Mouse (Mus musculus): ENCODE data around the gene Fbxo21. TPM values are rescaled to one million over a fixed set of nuclear protein-coding genes. Genes with fewer than 3 reads are reported as not detected.

Gene Fbxo21
- total and polyA plus RNA-seq, 3 experiments = 52.6 to 95.2 (median 93.6) TPM

GRCm38 (mm10) chr5:118023053-118023452, 46.5 kb downstream of the Fbxo21 start:
- DNase-seq = no peak

GRCm38 (mm10) chr5:118025880-118026279, 49.4 kb downstream of the Fbxo21 start:
- DNase-seq = no peak

GRCm38 (mm10) chr5:118026343-118026742, 49.8 kb downstream of the Fbxo21 start:
- no peak for DNase-seq

GRCm38 (mm10) chr5:118027101-118027697, 50.7 kb downstream of the Fbxo21 start:
- DNase-seq = no peak

GRCm38 (mm10) chr5:118027698-118028190, 51.2 kb downstream of the Fbxo21 start, which contains the start of gene Tesc:
Gene Tesc, plus strand, starts transcription at chr5:118027743.
- DNase-seq = peak; percentile 68

GRCm38 (mm10) chr5:118028191-118029034, 51.9 kb downstream of the Fbxo21 start:
- peak; percentile 80 for DNase-seq

- no peak for DNase-seq
These were observed 52.5 kb downstream of the Fbxo21 start for GRCm38 (mm10) chr5:118029035-118029408.

- DNase-seq = peak; percentile 72
These were observed 52.9 kb downstream of the Fbxo21 start for GRCm38 (mm10) chr5:118029420-118029819.

GRCm38 (mm10) chr5:118030022-118030675, 53.6 kb downstream of the Fbxo21 start:
- DNase-seq = no peak

- DNase-seq = peak; percentile 83
These were observed 54.5 kb downstream of the Fbxo21 start for GRCm38 (mm10) chr5:118031059-118031458.

- peak; percentile 30 for DNase-seq
These were observed 55.0 kb downstream of the Fbxo21 start for GRCm38 (mm10) chr5:118031508-118031907.

GRCm38 (mm10) chr5:118033328-118033727, 56.8 kb downstream of the Fbxo21 start:
- peak; percentile 54 for DNase-seq

- peak; percentile 83 for DNase-seq
These were observed 57.2 kb downstream of the Fbxo21 start for GRCm38 (mm10) chr5:118033740-118034139.

GRCm38 (mm10) chr5:118034632-118035031, 58.1 kb downstream of the Fbxo21 start:
- no peak for DNase-seq

- no peak for DNase-seq
These were observed 59.3 kb downstream of the Fbxo21 start for GRCm38 (mm10) chr5:118035786-118036185.

- DNase-seq = no peak
These were observed 60.6 kb downstream of the Fbxo21 start for GRCm38 (mm10) chr5:118036888-118037797.

- DNase-seq = peak; percentile 73
These were observed 61.4 kb downstream of the Fbxo21 start for GRCm38 (mm10) chr5:118037798-118038484.

GRCm38 (mm10) chr5:118039241-118039668, 62.7 kb downstream of the Fbxo21 start:
- DNase-seq = no peak

GRCm38 (mm10) chr5:118042599-118042998, 66.1 kb downstream of the Fbxo21 start:
- DNase-seq = no peak

- DNase-seq = no peak
These were observed 67.2 kb downstream of the Fbxo21 start for GRCm38 (mm10) chr5:118043761-118044160.

GRCm38 (mm10) chr5:118044907-118045306, 68.4 kb downstream of the Fbxo21 start:
- no peak for DNase-seq

All from adrenal gland, adult 2 months (tissue).